Mouse (Mus musculus): Measurements from ENCODE around the gene Phlpp2.

DNA sequence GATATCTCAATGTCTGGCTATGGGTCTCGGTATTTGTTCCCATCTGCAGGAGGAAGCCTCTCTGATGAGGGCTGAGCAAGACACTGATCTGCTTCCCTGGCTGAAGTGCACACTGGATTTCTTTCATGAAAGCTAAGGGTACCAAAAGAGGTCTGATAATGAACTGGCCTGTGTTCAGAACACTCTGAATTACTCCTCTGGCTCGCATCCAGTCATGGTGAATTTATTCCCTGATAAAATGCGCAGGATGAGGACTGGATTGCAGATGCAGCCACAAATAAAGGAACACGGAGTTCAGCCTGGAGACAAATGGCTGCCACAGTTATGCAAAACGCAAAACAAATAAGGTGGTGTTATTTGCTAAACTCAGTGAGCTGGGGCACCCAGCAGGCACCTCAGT, 115.6 kb downstream of the Phlpp2 start:
- TF ChIP-seq MAFK (IDR thresholded peaks at IDR 0.05; ENCODE audit: insufficient read depth, low read depth, low read length) = no peak
- no peak for TF ChIP-seq ZC3H11A (IDR thresholded peaks at IDR 0.05; ENCODE audit: borderline replicate concordance, low read depth, low read length)
- TF ChIP-seq HCFC1 (IDR thresholded peaks at IDR 0.05; ENCODE audit: borderline replicate concordance, insufficient read depth, low read length) = no peak
- no peak for TF ChIP-seq CHD2 (IDR thresholded peaks at IDR 0.05; ENCODE audit: low read depth, low read length)

All from ES-E14 (cell line).